Mouse (Mus musculus) left cerebral cortex, postnatal 4 days (tissue): Measurements from ENCODE around the gene Hist1h3f. TPM values are rescaled to one million over a fixed set of nuclear protein-coding genes. Genes with fewer than 3 reads are reported as not detected.
"Not testable (repeated sequence)": the region's sequence is repeated elsewhere in the genome, so short reads cannot be mapped to it uniquely, and the experiment has no call there.

ENCODE experiments used
- DNase-seq: peaks from one replicate; pipeline ENCODE4 v3.0.0-alpha.2; 2022
- intact Hi-C: fragments of 180-260 bp; cut with DNase I; formaldehyde crosslinking; loops from one replicate; pipeline ENCODE4 v1.15.1; 2025
- total RNA-seq, 2 experiments: library from RNA; stranded (reverse); gene quantifications; 2 replicates each; pipeline ENCODE4 v1.2.3; 2021

Hist1h3f gene
- total RNA-seq, 2 experiments from 2014 or later = 42.2 to 44.0 TPM

- intact Hi-C loops = loop anchor here (5.0 to 10.0 kb wide), 2 partner anchors 80 to 1572 kb away; partner anchors contain the start of gene Zfp184
- peak; percentile 73 for DNase-seq
Observed at GRCm38 (mm10) chr13:23516822-23517602, 26.8 kb upstream of the Hist1h3f start.

GRCm38 (mm10) chr13:23517603-23518294 is 26.1 kb upstream of the Hist1h3f start:
- intact Hi-C loops = loop anchor here (5.0 to 10.0 kb wide), 2 partner anchors 80 to 1573 kb away; partner anchors contain the start of gene Zfp184
- DNase-seq = peak; percentile 86

- intact Hi-C loops = loop anchor here (5.0 to 10.0 kb wide), 2 partner anchors 81 to 1573 kb away; partner anchors contain the start of gene Zfp184
- no peak for DNase-seq
Observed at GRCm38 (mm10) chr13:23518295-23518603, 25.6 kb upstream of the Hist1h3f start.

DNA sequence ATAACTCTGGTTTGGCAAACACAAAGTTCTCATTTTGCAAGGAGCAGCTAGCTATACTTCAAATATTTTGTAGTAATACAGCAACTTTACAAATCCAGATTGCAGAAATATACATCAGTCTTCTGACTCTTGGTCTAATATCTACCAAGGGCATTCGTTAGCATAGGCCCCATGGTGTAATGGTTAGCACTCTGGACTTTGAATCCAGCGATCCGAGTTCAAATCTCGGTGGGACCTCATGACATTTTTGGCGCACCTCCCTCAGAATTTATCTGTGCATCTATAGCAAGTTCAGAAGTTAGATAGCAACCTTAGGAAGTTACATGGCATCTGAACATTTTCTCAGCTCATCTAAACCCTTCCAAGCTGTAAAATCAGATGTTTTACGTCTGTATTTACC is 25.0 kb upstream of the Hist1h3f start:
- intact Hi-C loops = loop anchor here (5.0 to 10.0 kb wide), 2 partner anchors 82 to 1574 kb away; partner anchors contain the start of gene Zfp184
- DNase-seq = peak; percentile 59

DNA sequence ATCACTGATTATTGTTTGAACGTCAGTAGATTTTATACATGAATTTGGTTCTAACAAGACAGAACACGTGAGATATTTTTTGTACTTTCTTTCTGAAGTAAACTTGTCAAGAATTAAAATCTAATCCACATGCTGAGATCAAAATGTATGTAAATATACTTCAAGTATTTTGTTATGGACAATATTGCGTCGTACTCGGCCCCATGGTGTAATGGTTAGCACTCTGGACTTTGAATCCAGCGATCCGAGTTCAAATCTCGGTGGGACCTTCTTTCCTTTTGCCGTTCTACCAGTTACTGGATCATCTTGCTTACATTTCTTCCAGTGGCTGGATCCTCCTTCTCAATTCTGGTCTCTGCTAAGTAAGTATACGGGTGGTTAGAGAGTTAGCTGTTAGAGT is 24.4 kb upstream of the Hist1h3f start:
- DNase-seq = peak; percentile 69
- intact Hi-C loops = loop anchor here (5.0 to 10.0 kb wide), 2 partner anchors 82 to 1575 kb away; partner anchors contain the start of gene Zfp184

GRCm38 (mm10) chr13:23521703-23522102 is 22.1 kb upstream of the Hist1h3f start:
- intact Hi-C loops = no loop called here
- DNase-seq = peak; percentile 63

DNA sequence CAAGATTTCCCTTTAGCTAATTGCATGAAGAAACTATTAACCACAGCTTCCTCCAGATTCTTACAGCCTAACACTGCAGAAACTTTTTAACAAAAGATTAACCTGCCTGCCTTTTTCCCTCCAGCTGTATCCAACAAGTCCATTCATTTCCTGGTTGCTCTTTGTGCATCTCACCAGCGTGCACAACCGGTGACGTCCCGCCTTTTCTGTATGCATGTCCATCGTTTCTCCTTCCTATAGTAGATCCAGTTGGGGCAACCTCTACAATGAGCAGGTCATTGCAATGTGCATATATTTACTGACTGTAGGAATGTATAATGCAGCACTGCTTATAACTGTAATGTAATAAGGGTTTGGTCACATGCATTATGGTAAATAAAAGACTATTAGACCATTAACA is 19.9 kb upstream of the Hist1h3f start:
- DNase-seq = no peak

GRCm38 (mm10) chr13:23524654-23525053 is 19.2 kb upstream of the Hist1h3f start:
- peak; percentile 84 for DNase-seq
- intact Hi-C loops = loop anchor here (5.0 kb wide), 1 partner anchor 1497 kb away; no protein-coding TSS in a partner anchor

More for the DNA sequence above, 19.9 kb upstream of the Hist1h3f start:
- intact Hi-C loops = no loop called here

DNA sequence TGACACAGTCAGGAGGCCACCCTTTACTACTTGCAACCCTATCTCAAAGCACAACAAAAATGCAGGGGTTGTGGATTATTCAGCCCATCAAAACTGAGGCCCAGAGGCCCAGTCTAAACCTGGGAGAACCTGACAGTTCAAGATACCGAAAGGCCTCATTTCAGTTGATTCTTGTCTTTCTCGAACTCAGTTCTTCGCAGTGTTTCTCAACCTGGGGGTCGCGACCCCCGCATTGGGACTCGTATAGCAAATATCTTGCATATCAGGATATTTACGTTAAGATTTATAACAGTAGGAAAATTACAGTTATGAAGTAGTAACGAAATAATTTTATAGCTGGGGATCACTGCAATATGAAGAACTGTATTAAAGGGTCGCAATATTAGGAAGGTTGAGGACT is 18.0 kb upstream of the Hist1h3f start:
- intact Hi-C loops = loop anchor here (5.0 kb wide), 1 partner anchor 1499 kb away; no protein-coding TSS in a partner anchor
- DNase-seq = no peak

DNA sequence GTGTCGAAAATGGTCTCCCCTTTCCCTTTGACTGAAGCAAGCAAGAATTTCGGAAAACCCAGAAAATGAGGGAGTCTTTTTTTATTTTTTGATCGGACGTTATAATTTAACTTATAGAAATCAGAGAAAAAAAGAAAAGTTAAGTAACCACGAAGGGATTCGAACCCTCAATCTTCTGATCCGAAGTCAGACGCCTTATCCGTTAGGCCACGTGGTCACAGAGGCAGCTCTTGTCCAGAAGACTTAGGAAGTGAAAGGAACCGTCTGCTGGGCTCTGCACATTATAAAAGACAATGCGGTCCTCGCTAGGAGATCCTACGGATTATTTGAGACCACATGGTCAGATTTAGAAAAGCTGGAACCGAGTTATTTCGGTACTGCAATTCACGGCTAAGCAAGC is 17.5 kb upstream of the Hist1h3f start:
- peak; percentile 88 for DNase-seq
- intact Hi-C loops = loop anchor here (5.0 kb wide), 1 partner anchor 1499 kb away; no protein-coding TSS in a partner anchor

- no peak for DNase-seq
- intact Hi-C loops = loop anchor here (5.0 kb wide), 1 partner anchor 1502 kb away; no protein-coding TSS in a partner anchor
Observed at GRCm38 (mm10) chr13:23529005-23529404, 14.8 kb upstream of the Hist1h3f start.

DNA sequence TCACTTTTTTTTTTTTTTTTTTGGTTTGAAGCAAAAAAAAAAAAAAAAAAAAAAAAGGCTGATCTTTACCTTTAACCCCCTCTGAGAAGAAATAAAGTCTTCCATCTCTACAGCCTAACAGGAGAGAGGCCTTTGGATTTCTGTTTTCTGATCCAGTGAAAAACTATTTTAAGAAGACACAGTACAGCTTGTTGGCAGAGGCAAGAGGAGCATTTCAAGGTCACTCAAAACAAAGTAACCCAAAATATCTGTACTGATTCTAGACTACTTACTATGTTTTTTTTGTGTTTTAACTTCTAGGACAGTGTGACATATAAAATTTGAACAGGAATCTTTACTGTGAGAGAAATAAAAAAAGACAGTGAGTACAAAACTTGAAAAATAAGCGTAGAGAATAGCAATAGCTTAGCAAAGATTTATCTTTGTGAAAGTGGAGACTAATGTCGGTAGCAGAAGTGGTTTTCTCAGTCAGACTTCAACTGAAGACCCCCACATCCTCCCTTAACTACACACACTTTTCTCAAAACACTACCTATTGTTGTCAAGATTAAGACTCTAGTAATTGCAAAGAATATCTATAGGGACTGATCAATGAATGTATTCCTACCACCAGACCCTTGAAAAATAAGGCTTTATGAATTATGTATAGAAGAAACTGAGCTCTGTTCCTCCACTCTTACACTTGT is 14.2 kb upstream of the Hist1h3f start:
- DNase-seq = no peak
- intact Hi-C loops = loop anchor here (5.0 kb wide), 1 partner anchor 1502 kb away; no protein-coding TSS in a partner anchor

DNA sequence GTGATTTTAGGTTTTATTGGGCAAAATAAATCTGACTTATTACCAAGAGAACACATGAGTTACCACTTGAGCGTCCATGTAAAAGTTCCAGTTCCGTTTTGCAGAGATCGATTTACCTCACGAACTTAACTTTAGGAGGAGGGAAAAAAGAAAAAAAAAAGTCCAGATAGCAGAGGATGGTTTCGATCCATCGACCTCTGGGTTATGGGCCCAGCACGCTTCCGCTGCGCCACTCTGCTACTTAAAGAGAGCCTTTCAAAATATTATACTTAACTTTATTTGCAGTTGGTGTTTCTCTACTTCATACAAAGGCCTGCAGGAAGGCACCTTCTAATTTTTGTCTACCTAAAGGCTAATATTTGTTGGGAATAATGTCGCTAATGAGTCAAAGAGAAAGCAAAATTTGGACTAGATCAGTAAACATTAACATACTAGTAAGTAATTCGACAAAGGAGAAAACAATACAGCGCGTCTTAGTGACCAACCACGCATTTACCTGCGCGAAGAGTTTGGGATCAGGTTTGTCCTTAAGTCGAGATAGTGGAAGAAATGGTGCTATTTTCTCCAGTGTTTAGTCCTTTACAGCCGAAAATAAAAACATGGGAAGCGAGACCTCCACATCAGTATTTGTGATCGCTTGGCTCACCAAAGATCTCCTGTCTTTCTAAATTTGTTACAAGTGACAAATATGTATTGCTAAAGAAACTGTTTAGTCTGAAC is 13.5 kb upstream of the Hist1h3f start:
- DNase-seq = peak; percentile 30
- intact Hi-C loops = no loop called here

DNA sequence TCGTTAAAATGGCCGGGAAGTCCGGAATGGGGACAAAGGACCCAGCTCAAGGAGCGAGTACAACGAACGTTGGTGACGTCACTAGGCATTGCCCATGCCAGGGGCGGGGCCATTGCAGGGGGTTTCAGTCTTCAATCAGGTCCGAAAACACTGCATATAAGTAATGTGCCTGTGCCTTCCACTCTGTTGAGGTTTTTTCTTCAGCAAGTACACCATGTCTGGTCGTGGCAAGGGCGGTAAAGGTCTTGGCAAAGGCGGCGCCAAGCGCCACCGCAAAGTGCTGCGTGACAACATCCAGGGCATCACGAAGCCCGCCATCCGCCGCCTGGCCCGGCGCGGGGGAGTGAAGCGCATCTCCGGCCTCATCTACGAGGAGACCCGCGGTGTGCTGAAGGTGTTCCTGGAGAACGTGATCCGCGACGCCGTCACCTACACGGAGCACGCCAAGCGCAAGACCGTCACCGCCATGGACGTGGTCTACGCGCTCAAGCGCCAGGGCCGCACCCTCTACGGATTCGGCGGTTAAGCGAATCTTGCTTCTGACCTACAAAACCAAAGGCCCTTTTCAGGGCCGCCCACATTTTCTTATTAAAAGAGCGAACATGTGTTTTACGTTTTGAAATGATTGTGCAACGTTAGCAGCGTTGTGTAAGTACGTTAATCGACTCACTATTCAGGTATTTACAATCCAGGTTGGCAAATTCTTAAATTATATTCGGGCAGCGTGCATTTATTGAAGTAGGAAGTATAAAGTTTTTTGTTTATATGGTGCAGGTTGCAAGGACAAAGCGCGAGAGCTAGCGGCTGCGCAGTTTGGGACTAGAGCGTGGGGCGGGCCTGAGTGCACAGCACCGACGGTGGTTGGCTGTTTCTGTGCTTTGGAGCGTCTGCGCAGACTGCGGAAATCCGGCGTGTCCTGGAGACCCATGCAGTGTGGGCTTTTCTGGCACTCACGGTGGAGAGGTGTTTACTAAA is 12.7 kb upstream of the Hist1h3f start, which contains the start of gene Hist1h4h:
Gene Hist1h4h (plus strand): TSS at position 150 of the 975 bp plus-strand sequence.
- intact Hi-C loops = no loop called here
- peak; percentile 97 for DNase-seq

DNA sequence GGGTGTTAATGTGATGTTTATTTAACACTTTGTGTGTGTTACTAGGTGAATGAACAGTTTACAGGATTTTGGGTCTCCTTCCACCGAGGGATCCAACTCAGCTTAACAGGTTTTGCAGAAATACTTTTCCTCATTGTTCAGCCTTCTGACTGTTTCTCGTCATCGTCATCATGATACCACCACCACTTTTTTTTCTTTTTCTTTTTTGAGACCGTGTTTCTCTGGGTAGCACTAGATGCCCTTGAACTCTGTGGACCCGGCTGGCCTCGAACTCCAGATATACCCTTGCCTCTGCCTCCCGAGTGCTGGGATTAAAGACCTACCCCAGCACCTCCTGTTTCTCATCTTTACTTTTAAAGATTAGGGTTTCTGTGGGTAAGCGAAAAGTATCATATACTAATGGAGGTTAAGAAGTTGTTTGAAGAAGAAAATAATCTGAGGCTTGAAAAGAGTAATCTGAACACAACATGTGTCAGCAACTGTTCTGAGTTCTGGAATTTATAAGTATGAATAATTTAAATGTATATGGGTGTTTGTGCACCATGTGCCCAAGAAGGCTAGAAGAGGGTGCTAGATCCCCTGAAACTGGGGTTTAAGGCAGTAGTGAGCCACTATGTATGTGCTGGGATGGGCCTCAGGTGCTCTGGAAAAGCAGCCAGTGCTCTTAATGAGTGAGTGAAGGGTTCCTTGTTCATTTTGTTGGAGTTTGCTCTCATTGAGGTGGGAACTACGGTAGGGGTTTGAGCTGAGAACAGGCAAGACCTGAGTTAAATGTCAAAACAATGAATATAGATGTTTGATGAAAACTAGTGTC is 11.4 kb upstream of the Hist1h3f start:
- DNase-seq = no peak
- intact Hi-C loops = no loop called here

DNA sequence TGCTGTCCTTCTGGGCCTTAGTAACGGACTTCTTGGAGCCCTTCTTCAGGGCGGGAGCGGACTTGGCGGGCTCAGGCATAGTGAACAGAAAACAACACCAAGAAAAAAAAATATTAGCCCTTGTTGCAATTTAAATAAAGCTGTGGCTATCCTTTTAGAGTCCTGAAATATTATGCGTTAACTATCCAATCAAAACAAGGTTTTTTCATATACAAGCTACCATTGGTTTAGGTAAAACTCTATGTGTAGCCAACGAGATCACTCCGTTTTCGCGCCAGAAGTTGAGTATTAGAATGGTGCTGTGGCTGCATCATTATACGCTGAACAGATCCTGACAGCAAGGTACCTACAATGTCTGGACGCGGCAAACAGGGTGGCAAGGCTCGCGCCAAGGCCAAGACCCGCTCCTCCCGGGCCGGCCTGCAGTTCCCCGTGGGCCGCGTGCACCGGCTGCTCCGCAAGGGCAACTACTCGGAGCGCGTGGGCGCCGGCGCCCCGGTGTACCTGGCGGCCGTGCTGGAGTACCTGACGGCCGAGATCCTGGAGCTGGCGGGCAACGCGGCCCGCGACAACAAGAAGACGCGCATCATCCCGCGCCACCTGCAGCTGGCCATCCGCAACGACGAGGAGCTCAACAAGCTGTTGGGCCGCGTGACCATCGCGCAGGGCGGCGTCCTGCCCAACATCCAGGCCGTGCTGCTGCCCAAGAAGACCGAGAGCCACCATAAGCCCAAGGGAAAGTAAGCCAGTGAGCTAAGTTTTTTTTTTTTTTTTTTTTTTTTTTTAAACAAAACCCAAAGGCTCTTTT is 10.1 kb upstream of the Hist1h3f start, which contains the start of gene Hist1h2af:
Gene Hist1h2af (plus strand): TSS at position 347 of the 808 bp plus-strand sequence.
- intact Hi-C loops = not testable (repeated sequence)
- DNase-seq = peak; percentile 74
